Mouse (Mus musculus) lung, adult 2 months (tissue): ENCODE measurements around the gene Cd5. TPM values are rescaled to one million over a fixed set of nuclear protein-coding genes. Genes with fewer than 3 reads are reported as not detected.

Source experiments
- DNase-seq: peaks from one replicate; pipeline ENCODE4 v3.0.0; 2022
- H3K4me1 ChIP-seq: fragments of 200-500 bp; 2 replicates; pipeline ENCODE4 v1.6.1; 2011; ENCODE audit warnings: low read length; ENCODE audit not compliant: control insufficient read depth, insufficient read depth
- H3K4me3 ChIP-seq: fragments of 200-500 bp; replicated peaks from 2 replicates; pipeline ENCODE3; 2011; ENCODE audit warnings: low read depth, mild to moderate bottlenecking, control low read depth, low read length; ENCODE audit errors: extremely low read depth
- CTCF ChIP-seq: fragments of 200-500 bp; IDR thresholded peaks from 2 replicates; pipeline ENCODE4 v1.5.1; 2011; ENCODE audit warnings: mild to moderate bottlenecking, low read length, control low read depth; ENCODE audit not compliant: insufficient read depth
- POLR2A ChIP-seq: fragments of 200-500 bp; IDR thresholded peaks from 2 replicates; pipeline ENCODE4 v1.6.1; 2011; ENCODE audit warnings: low read depth, mild to moderate bottlenecking, control low read depth, low read length, borderline replicate concordance; ENCODE audit errors: extremely low read depth
- WGBS: fragments of 180-500 bp; shearing (Covaris S2); methylation state at CpG from one replicate; pipeline ENCODE4 v1.1.7; 2018; 5-methylcytosine and 5-hydroxymethylcytosine counted together
- polyA plus RNA-seq: library from polyadenylated mRNA; depleted of rRNA; stranded (reverse); fragments of >200 nt; gene quantifications from 2 replicates; pipeline ENCODE4 v1.2.3, GENCODE M21; 2012

Cd5 gene
- polyA plus RNA-seq, 1 experiment, result 4.4 TPM

DNA sequence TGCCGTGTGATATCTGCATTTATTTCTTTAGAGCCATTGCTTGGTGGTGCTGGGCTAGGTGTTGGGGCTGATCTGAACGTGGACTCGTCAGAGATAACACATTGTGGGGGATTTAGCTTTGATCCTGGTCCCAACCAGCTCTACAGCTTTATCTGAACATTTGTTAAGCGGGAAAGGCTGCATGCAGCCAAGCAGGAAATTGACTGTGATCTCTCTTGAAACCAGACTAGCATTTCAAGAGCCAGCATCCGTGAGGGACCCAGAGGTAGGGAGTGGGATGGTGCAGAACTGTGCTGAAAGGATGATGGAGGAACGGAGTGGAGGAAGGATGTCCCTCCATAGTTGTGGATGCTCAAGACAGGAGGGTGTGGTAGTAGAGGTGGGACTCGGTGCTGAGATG, 34.6 kb upstream of the Cd5 start:
- no peak for DNase-seq
- no peak overlapping the region for H3K4me3 ChIP-seq

DNA sequence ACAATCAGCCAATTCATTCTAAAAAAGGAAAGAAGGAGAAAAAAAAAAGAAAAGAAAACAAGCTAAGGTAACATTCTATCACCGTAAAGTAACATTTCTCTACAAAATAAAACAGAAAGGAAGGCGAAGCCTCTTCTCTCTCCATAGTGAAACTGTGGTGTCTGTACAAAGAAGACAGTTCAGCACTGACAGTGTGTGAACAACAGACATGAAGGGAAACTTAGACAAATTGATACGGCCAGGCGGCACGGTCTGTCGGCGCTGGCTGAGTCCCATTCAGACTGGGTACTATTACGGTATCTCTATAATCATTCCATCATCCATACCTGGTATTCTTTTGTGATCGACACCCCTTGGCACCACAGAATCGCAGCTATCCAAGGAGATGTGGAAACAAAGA, 34.1 kb upstream of the Cd5 start:
- WGBS, result 91% methylated on average over 10 of the region's 10 CpGs
- no peak for DNase-seq
- Histone ChIP-seq H3K4me3 (no peak overlapping the region), H3K4me1 (no peaks in the 10 kb centered on the region)
- no peak for TF ChIP-seq CTCF
- no peak for TF ChIP-seq POLR2A

More for the DNA sequence above, 34.6 kb upstream of the Cd5 start:
- no peak for TF ChIP-seq CTCF
- TF ChIP-seq POLR2A, result no peak
- 57% methylated on average over 7 of the region's 7 CpGs for WGBS
- H3K4me1 ChIP-seq, result no peaks in the 10 kb centered on the region

DNA sequence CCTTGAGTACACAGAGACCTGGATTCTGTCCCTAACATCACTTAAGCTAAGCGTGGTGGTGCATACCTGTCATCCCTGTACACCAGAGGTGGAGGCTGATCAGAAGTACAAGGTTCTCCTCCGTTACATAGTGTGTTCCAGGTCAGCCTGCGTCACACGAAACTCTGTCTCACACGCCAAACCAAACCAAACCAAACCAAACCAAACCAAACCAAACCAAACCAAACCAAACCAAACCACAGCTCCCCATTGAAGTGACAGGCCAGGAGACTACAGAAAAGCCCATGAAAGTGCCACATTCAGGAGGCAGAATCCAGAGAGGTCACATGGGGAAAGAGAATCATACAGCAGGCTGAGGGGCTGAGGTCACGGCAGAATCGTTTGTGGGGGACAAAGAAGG, 33.2 kb upstream of the Cd5 start:
- Histone ChIP-seq H3K4me3 (no peak overlapping the region), H3K4me1 (no peaks in the 10 kb centered on the region)
- TF ChIP-seq POLR2A (no peak), CTCF (no peak)
- DNase-seq, result no peak
- 73% methylated on average over 7 of the region's 7 CpGs for WGBS

DNA sequence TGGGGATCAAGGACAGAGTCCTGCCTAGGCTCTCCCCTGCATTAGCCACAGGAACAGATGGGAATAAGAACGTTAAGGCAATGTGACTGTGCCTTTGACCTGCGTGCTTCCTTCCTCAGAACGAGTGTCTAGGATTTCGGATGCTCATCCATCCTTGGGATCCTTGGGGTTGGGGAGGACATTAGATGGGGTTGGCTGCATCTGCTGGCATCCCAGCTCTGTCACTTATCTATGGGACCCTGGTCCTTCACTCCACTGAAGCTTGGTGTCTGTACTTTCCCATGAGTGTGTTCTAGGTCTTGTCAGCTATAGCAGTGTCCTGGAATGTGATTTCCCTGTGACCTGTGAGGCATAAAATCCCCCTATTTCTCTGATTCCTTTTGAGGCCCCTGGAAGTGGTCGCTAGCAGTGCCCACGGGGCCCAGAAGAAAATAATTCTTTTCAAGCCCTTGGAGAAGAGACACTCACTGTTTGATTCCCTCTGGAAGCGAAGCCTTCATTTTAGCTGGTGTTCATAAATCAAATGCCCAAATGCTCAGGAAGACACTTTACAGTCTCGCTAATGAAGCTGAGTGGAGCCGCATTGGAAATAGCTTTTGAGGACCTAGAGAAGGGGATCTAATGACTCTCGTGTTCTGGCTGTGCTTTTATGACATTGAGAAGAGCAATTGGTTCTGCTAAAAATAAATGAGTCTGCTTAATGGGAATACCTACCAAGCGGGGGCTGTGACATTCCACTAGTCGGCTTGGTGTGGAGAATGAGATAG, 30.8 kb upstream of the Cd5 start:
- no peak overlapping the region for H3K4me3 ChIP-seq
- TF ChIP-seq POLR2A, result no peak
- TF ChIP-seq CTCF, result no peak
- WGBS, result 69% methylated on average over 12 of the region's 12 CpGs
- DNase-seq, result no peak
- H3K4me1 ChIP-seq, result no peaks in the 10 kb centered on the region

DNA sequence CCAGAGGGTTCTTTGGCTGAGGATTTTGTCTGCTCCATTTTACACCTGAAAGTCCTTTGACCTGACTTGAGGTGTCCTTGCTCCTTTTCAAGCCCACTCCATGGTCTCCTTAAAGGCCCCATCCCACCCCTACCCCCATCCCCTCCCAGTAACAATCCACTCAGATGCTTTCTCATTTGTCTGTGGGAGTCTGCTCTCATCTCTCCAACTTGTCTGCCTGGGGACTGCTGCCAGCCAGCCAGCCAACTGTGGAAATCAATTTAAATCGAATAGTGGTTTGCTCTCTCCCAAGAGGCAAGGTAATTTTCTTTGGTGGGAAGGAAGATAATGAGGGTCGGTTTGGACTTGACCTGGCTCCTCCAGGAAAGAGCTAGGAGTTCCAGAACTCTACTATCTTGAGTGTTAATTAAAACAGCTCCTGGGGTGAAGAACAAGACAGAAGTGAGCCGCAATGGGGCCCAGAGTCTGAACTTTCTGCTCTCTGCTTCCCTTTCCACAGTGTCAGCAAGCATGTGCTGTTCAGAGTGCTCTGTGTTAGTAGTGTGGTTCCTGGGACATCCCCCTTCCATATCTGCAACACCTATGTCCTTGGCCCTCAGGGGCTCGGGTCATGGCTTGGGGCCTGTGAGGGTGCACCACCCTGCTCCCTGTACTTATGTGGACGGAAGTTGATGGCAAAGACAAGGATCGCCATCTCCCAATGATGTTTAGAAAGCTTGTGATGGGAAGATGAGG, 30.1 kb upstream of the Cd5 start:
- WGBS, result 84% methylated on average over 6 of the region's 6 CpGs
- no peak for DNase-seq
- TF ChIP-seq POLR2A (no peak), CTCF (no peak)
- Histone ChIP-seq H3K4me1 (no peaks in the 10 kb centered on the region), H3K4me3 (no peak overlapping the region)

- 89% methylated on average over 10 of the region's 10 CpGs for WGBS
- no peak for DNase-seq
- no peak for TF ChIP-seq POLR2A
- TF ChIP-seq CTCF, result no peak
- Histone ChIP-seq H3K4me1 (no peaks in the 10 kb centered on the region), H3K4me3 (no peak overlapping the region)
Measured at GRCm38 (mm10) chr19:10767631-10768030, 28.8 kb upstream of the Cd5 start.

- Histone ChIP-seq H3K4me3 (no peak overlapping the region), H3K4me1 (no peaks in the 10 kb centered on the region; the same call in 1 of the 2 replicates)
- TF ChIP-seq POLR2A (no peak), CTCF (no peak)
- DNase-seq, result no peak
- WGBS, result 67% methylated on average over 21 of the region's 21 CpGs
Measured at GRCm38 (mm10) chr19:10763381-10764031, 24.7 kb upstream of the Cd5 start.

DNA sequence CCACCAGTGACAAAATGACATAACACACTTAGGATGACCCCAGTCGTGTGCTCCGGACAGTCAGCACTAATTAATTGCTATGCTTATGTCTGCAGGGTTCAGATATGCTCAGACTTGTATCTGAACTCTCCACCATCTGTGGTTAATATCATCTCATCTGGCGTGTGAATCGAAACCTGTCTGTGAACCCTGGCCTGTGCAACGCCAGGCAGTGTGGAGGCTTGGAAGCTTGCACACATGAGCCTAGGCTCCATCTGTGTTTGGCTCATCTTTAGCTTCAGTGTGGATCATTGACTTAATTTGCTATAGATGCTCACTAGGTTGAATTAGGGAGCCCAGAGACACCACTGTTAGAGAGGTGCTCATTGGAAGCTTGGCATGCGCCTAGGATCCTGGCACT, 23.7 kb upstream of the Cd5 start:
- TF ChIP-seq CTCF, result no peak
- Histone ChIP-seq H3K4me1 (no peaks in the 10 kb centered on the region; the same call in 1 of the 2 replicates), H3K4me3 (no peak overlapping the region)
- 69% methylated on average over 6 of the region's 6 CpGs for WGBS
- no peak for DNase-seq

DNA sequence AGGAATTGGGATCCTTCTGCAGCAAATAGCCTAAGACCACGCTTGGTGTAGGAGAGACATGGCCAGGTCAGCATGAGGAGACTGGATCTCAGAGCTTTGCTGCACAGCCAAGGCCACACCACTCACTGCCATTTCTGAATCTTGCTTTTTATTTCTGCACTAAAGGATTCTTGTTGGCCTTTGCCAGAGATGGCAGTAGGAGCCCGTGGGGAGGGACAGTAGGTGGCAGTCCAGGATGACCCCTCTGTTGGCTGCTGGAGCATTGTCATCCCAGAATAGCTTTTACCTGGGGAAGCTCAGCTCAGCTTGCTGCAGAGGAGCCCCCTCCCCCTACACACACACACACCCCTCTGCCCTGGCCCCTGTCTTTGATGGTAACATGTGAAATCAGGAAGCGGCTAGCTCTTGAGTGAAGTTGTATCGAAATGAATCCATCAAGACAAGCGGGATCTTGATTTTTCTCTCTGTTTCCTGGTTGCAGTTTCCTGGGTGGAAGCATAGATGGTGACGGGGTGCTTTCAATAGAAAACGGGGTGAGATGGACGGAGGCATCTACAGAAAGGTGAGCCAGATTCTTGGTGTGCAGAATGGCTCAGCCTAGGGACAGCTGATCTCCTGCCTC, 23.1 kb upstream of the Cd5 start:
- WGBS, result 80% methylated on average over 8 of the region's 8 CpGs
- TF ChIP-seq CTCF, result no peak
- no peak for TF ChIP-seq POLR2A
- Histone ChIP-seq H3K4me3 (no peak overlapping the region), H3K4me1 (no peaks in the 10 kb centered on the region; the same call in 1 of the 2 replicates)
- no peak for DNase-seq

DNA sequence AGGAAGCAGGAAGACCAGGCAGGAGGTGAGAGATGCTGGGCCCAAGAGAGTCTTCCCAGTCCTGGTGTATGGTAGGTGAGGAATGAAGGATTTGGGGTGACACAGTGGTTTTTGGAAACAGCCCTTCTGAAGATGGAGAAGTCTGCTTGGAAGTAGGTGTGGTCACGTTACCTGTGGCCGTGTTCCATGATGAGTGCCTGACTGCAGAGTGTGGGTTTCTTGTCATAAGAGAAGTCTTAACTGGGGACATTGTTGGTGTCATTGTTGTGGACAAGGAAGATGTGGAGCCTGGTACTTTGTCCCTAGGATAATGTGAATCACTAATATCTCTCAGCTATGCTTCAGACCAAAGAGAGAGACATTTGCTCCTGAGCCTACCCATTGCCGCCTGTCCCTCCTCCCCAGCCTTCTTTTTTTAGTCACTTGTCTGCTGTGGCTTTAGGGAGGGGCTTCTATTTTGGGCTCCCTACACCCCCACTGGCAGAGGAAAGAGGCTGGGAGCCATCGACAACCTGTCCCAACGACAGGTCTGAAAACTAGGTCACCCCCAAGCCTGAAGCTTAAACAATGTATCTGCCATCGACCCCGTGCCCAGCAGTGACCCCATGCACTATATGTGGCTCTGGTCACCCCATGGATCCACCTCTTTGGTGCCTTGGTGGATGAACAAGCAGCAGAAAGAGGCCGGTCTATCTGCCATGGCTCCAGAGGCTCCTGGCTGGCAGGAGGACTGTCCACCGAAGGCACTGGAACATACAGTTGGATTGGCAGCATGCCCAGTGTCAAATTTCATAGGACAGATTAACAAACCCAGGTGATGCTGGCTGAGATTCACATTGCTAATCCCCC, 21.4 kb upstream of the Cd5 start:
- WGBS, result 67% methylated on average over 9 of the region's 9 CpGs
- DNase-seq, result no peak

More for the DNA sequence above, 21.4 kb upstream of the Cd5 start:
- Histone ChIP-seq H3K4me1 (no peaks in the 10 kb centered on the region; the same call in 1 of the 2 replicates), H3K4me3 (no peak overlapping the region)
- no peak for TF ChIP-seq POLR2A
- TF ChIP-seq CTCF, result no peak
